Mouse (Mus musculus): Measurements from ENCODE around the gene Pus10.

- TF ChIP-seq EP300 (IDR thresholded peaks at IDR 0.05): no peak
- TF ChIP-seq CTCF (IDR thresholded peaks at IDR 0.05): no peak
Measured at GRCm38 (mm10) chr11:23730120-23730519, 64.6 kb downstream of the Pus10 start.
